Mouse (Mus musculus) cortical plate, adult 2 months (tissue): ENCODE measurements around the gene Ltbp2.

Experiments
- CTCF ChIP-seq: fragments of 200-500 bp; IDR thresholded peaks from 2 replicates; pipeline ENCODE4 v1.5.1; 2011; ENCODE audit warnings: mild to moderate bottlenecking, control low read depth, low read length; ENCODE audit not compliant: insufficient read depth; ENCODE audit errors: extremely low read depth
- POLR2A ChIP-seq: fragments of 200-500 bp; IDR thresholded peaks from 2 replicates; pipeline ENCODE4 v1.6.1; 2011; ENCODE audit warnings: mild to moderate bottlenecking, low read length, control low read depth; ENCODE audit not compliant: insufficient read depth; ENCODE audit errors: extremely low read depth

DNA sequence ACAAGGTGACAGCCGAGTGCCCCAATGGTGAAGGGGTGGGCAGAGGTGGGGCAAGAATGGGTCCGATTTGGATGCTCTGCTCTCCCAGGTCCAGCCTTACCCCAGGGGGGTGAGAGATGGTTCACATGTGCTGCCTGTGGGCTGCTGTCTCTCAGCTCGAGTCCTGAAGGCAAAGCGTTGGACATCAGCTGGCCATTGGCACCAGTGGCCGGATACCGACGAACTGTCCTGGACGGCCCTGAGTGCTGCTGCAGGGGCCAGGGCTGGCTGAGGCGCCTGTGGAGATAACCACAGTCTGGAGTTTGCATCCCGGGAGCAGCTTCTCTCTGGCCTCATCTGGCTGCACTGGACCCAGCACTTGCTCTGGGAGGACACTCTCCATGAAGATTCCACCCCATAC is 44.7 kb downstream of the Ltbp2 start:
- TF ChIP-seq CTCF (no peak), POLR2A (no peak)
